Mouse (Mus musculus): ENCODE measurements around the gene Tmem200b. TPM values are rescaled to one million over a fixed set of nuclear protein-coding genes. Genes with fewer than 3 reads are reported as not detected.
A peak's percentile ranks its signal among the peaks of the same experiment; 100 is the strongest.

Gene Tmem200b
- polyA plus RNA-seq, 1 experiment from 2014 or later, result 4.4 TPM

DNA sequence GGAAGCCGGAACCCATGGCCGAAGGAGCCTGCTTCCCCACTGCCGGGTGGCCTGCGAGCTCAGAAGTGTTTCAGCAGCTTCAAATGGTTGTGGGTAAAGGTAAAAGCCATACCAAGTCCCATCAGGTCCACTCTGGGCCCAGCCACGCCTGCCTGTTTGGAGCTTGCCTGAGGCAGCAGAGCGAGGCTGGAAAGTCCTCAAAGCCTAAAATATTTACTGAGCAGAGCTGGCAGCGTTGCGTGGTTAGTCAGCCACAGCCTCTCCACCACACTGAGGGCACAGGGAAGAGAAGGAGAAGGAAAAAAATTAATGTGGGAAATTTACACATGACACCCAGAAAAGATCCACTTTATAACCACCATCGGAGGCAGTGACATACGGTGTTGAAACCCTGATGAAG is 8.0 kb upstream of the Tmem200b start:
- no peaks in the 10 kb centered on the region for H3K9me3 ChIP-seq (replicated peaks; ENCODE audit: control insufficient read depth, low read length)
- no peak overlapping the region for H3K9ac ChIP-seq (replicated peaks; ENCODE audit: low read length)
- ATAC-seq (replicated peaks; ENCODE audit: insufficient number of reproducible peaks, low FRiP score, low TSS enrichment, low read depth) (no peak), DNase-seq (ENCODE audit: low spot score) (no peak)
- no peak overlapping the region for H3K27ac ChIP-seq (replicated peaks; ENCODE audit: low read depth, low read length)
- whole genome bisulfite sequencing, result 45% methylated on average over 10 of the region's 10 CpGs
- H3K4me3 ChIP-seq (ENCODE audit: low read depth, low read length), result no peak overlapping the region
- H3K27me3 ChIP-seq (ENCODE audit: control insufficient read depth, insufficient read depth, low read length), result peaks cover 23% of the 10 kb centered on the region
- peaks cover 27% of the 10 kb centered on the region for H3K4me1 ChIP-seq (ENCODE audit: control insufficient read depth, insufficient read depth, low read length)
- H3K36me3 ChIP-seq (replicated peaks; ENCODE audit: control insufficient read depth, insufficient read depth, low read depth, low read length), result no peaks in the 10 kb centered on the region
- H3K4me2 ChIP-seq (ENCODE audit: low read depth, low read length), result no peak overlapping the region

DNA sequence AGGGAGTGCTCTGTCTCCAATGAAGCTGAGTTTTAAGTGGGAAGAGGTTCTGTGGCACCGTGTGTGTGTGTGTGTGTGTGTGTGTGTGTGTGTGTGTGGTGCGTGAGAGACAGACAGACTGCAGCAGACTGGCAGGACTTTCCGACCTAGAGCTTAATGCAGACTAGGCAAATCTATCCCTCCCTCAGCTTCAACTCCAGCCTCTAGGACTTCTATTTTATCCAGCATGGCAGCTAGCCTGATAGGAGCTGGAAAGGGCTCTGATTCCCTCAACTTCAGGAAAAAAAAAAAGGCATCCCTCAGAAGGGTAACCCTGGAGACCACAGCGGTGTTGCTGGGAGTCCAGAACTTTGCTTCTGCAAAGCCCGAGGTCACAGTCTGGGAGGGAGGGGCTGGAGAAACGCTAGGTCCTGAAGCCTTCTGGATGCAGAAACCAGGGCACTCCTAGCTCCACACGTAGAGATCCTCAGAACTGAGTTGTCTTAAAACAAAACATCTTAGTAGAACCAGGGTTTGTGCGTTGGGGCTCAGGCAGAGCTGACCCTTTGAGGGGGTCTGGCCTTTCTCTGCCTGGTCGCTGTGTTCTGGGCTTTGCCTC is 7.4 kb upstream of the Tmem200b start:
- Histone ChIP-seq H3K4me3 (ENCODE audit: low read depth, low read length) (no peak overlapping the region), H3K9me3 (replicated peaks; ENCODE audit: control insufficient read depth, low read length) (no peaks in the 10 kb centered on the region), H3K4me2 (ENCODE audit: low read depth, low read length) (no peak overlapping the region), H3K27ac (replicated peaks; ENCODE audit: low read depth, low read length) (no peak overlapping the region), H3K27me3 (ENCODE audit: control insufficient read depth, insufficient read depth, low read length) (peaks cover 23% of the 10 kb centered on the region), H3K36me3 (replicated peaks; ENCODE audit: control insufficient read depth, insufficient read depth, low read depth, low read length) (no peaks in the 10 kb centered on the region), H3K4me1 (ENCODE audit: control insufficient read depth, insufficient read depth, low read length) (peaks cover 32% of the 10 kb centered on the region), H3K9ac (replicated peaks; ENCODE audit: low read length) (no peak overlapping the region)
- DNase-seq (ENCODE audit: low spot score) (no peak), ATAC-seq (replicated peaks; ENCODE audit: insufficient number of reproducible peaks, low FRiP score, low TSS enrichment, low read depth) (no peak)
- 11% methylated on average over 9 of the region's 9 CpGs for WGBS

DNA sequence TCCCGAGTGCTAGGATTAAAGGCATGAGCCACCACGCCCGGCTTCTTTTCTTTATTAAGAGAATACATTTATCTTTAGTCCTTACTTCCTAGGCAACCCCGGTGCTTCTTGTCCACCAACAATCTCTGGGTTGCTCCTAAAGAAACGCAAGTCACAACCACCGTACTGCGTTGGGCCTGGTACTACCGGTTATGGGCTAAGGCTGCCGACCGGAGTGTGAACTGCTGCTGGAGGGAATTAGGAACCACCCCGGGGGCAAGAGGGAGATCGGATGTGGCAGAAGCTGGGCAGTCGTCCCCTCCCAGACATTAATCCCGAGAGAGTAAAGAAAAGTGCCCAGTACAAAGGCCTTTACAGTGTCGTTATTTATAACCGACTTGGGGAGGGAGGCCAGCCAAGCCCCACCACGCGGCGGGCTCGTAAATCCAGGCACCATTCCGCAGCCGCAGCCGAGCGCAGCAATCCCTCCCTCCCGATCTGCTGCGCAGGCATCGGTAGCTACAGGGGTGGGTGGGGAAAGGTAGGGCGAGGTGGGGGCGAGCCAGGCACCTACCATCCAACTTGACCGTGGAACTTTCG is 6.6 kb upstream of the Tmem200b start:
- Histone ChIP-seq H3K4me2 (ENCODE audit: low read depth, low read length) (peak overlapping the region; percentile 48), H3K27me3 (ENCODE audit: control insufficient read depth, insufficient read depth, low read length) (peaks cover 23% of the 10 kb centered on the region), H3K4me1 (ENCODE audit: control insufficient read depth, insufficient read depth, low read length) (peaks cover 38% of the 10 kb centered on the region), H3K27ac (replicated peaks; ENCODE audit: low read depth, low read length) (no peak overlapping the region), H3K9me3 (replicated peaks; ENCODE audit: control insufficient read depth, low read length) (no peaks in the 10 kb centered on the region), H3K4me3 (ENCODE audit: low read depth, low read length) (peak overlapping the region; percentile 24; the same call in 1 of the 2 replicates), H3K9ac (replicated peaks; ENCODE audit: low read length) (peak overlapping the region; percentile 50), H3K36me3 (replicated peaks; ENCODE audit: control insufficient read depth, insufficient read depth, low read depth, low read length) (no peaks in the 10 kb centered on the region)
- ATAC-seq (replicated peaks; ENCODE audit: insufficient number of reproducible peaks, low FRiP score, low TSS enrichment, low read depth) (no peak), DNase-seq (ENCODE audit: low spot score) (peak; percentile 66)
- WGBS, result 1% methylated on average over 31 of the region's 31 CpGs

DNA sequence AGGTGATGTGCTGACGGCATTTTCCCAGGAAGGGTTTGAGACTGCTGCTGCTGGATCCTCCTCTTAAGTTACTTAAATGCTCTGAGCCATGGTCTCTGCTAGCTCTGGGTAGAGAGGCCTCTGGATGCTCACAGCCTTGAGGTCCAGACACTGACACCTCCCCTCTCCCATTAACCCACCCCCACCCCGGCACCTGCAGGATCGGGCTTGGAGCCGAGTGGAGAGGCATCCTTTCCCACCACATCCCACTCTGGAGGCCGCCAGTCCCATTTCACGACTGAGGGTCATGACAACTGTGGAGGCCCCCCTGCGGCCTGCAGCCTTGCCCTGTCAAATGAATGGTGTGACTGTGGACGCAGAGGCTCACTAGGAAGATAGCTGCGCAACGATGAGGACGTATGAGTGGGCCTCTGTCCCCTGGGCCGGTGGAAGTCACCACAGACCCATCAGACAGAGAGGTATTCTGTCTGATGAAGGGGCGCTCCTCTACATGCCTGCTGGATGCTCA is 5.7 kb upstream of the Tmem200b start:
- H3K9me3 ChIP-seq (replicated peaks; ENCODE audit: control insufficient read depth, low read length), result no peaks in the 10 kb centered on the region
- no peak for ATAC-seq (replicated peaks; ENCODE audit: insufficient number of reproducible peaks, low FRiP score, low TSS enrichment, low read depth)
- peaks cover 23% of the 10 kb centered on the region for H3K27me3 ChIP-seq (ENCODE audit: control insufficient read depth, insufficient read depth, low read length)
- H3K4me1 ChIP-seq (ENCODE audit: control insufficient read depth, insufficient read depth, low read length), result peaks cover 37% of the 10 kb centered on the region
- H3K4me2 ChIP-seq (ENCODE audit: low read depth, low read length), result peak overlapping the region; percentile 48; the same call in 1 of the 2 replicates
- WGBS, result 18% methylated on average over 13 of the region's 13 CpGs
- no peak for DNase-seq (ENCODE audit: low spot score)
- H3K9ac ChIP-seq (replicated peaks; ENCODE audit: low read length), result no peak overlapping the region
- 0 out of 2 replicates have a peak overlapping the region, but pooled peaks have one; percentile 24 for H3K4me3 ChIP-seq (ENCODE audit: low read depth, low read length)
- H3K36me3 ChIP-seq (replicated peaks; ENCODE audit: control insufficient read depth, insufficient read depth, low read depth, low read length), result no peaks in the 10 kb centered on the region
- H3K27ac ChIP-seq (replicated peaks; ENCODE audit: low read depth, low read length), result no peak overlapping the region

DNA sequence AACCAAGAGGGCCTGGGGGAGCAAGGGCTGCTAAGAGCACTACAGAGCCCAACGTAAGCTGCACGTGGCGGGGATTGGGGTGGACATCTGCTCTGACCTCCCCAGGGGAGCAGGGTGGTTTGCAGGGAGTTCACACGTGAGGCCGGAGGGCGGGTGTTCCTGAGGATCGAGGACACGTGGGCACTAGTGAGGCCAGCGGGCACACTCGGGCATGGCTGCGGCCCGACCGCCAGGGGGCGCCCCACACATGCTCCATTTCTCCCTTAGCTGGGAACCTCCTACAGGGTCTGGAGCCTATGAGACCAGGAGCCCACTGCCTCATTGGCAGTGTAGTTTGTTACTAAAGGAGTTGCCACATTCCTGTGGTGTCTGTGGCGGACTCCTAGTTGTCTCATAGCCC is 5.1 kb upstream of the Tmem200b start:
- peaks cover 37% of the 10 kb centered on the region for H3K4me1 ChIP-seq (ENCODE audit: control insufficient read depth, insufficient read depth, low read length)
- DNase-seq (ENCODE audit: low spot score) (peak; percentile 79), ATAC-seq (replicated peaks; ENCODE audit: insufficient number of reproducible peaks, low FRiP score, low TSS enrichment, low read depth) (no peak)
- H3K4me2 ChIP-seq (ENCODE audit: low read depth, low read length), result peak overlapping the region; percentile 5; the same call in 1 of the 2 replicates
- no peak overlapping the region for H3K27ac ChIP-seq (replicated peaks; ENCODE audit: low read depth, low read length)
- H3K4me3 ChIP-seq (ENCODE audit: low read depth, low read length), result no peak overlapping the region
- no peak overlapping the region for H3K9ac ChIP-seq (replicated peaks; ENCODE audit: low read length)
- 4% methylated on average over 15 of the region's 15 CpGs for WGBS
- H3K36me3 ChIP-seq (replicated peaks; ENCODE audit: control insufficient read depth, insufficient read depth, low read depth, low read length), result no peaks in the 10 kb centered on the region
- H3K9me3 ChIP-seq (replicated peaks; ENCODE audit: control insufficient read depth, low read length), result no peaks in the 10 kb centered on the region
- H3K27me3 ChIP-seq (ENCODE audit: control insufficient read depth, insufficient read depth, low read length), result peaks cover 23% of the 10 kb centered on the region

DNA sequence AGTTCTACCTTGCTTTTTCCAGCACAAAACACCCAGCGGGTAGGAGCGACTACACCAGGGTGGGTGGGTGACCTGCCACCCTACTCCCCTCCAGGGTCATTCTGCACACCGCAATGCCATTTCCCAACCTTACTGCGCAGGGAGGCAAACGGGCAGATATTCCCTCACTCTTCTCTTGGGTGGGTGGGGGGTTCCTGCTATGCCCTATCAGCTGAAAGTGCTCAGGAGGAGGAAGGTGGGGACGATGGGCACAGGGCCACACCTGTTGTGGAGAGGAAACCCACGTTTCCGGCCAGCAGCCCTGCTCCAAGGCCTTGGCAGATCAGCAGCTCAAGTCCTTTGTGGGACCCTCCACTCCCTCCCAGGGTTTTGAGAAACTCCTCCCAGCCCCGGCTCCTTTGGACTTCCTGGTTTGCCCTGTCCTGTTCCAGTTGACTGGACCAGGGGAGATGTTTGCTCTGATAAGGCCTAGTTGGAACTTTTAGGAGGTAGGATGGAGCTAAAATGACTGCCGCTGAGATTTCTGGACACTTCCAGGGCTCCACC is 4.5 kb upstream of the Tmem200b start:
- ATAC-seq (replicated peaks; ENCODE audit: insufficient number of reproducible peaks, low FRiP score, low TSS enrichment, low read depth) (no peak), DNase-seq (ENCODE audit: low spot score) (no peak)
- Histone ChIP-seq H3K27ac (replicated peaks; ENCODE audit: low read depth, low read length) (no peak overlapping the region; the same call in 1 of the 2 replicates), H3K4me3 (ENCODE audit: low read depth, low read length) (no peak overlapping the region), H3K27me3 (ENCODE audit: control insufficient read depth, insufficient read depth, low read length) (peaks cover 27% of the 10 kb centered on the region), H3K4me2 (ENCODE audit: low read depth, low read length) (no peak overlapping the region), H3K36me3 (replicated peaks; ENCODE audit: control insufficient read depth, insufficient read depth, low read depth, low read length) (no peaks in the 10 kb centered on the region), H3K9me3 (replicated peaks; ENCODE audit: control insufficient read depth, low read length) (no peaks in the 10 kb centered on the region), H3K9ac (replicated peaks; ENCODE audit: low read length) (no peak overlapping the region), H3K4me1 (ENCODE audit: control insufficient read depth, insufficient read depth, low read length) (peaks cover 37% of the 10 kb centered on the region)
- WGBS, result 70% methylated on average over 10 of the region's 10 CpGs

DNA sequence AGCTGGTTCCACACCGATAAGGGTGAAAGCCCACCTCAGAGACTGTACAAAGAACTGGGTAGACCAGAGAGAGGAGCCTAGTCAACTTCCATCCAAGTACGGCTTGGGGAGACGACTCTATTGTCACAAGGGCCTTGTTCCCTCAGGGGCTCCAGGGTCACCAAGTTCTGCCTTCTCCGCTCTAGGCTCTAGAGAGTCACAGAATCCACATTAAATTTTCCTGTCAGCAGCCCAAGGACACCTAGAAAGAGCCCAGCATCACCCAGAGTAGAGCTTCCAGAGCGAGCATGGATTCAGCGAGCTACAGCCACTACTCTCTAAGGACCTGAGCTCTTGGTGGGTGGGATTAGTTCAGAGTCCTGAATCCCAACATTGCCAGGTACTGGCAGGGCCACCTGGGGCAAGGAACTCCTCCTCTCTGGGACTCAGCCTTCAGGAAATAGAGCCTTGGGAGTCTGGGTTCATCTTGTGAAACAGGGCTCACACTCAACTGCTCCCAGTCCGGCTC is 3.5 kb upstream of the Tmem200b start:
- WGBS, result 39% methylated on average over 7 of the region's 7 CpGs
- Histone ChIP-seq H3K4me3 (ENCODE audit: low read depth, low read length) (no peak overlapping the region), H3K27ac (replicated peaks; ENCODE audit: low read depth, low read length) (peak overlapping the region; percentile 94; the same call in 1 of the 2 replicates), H3K36me3 (replicated peaks; ENCODE audit: control insufficient read depth, insufficient read depth, low read depth, low read length) (no peaks in the 10 kb centered on the region), H3K4me2 (ENCODE audit: low read depth, low read length) (no peak overlapping the region; the same call in 1 of the 2 replicates), H3K27me3 (ENCODE audit: control insufficient read depth, insufficient read depth, low read length) (peaks cover 32% of the 10 kb centered on the region), H3K9ac (replicated peaks; ENCODE audit: low read length) (no peak overlapping the region), H3K4me1 (ENCODE audit: control insufficient read depth, insufficient read depth, low read length) (peaks cover 40% of the 10 kb centered on the region), H3K9me3 (replicated peaks; ENCODE audit: control insufficient read depth, low read length) (no peaks in the 10 kb centered on the region)
- no peak for DNase-seq (ENCODE audit: low spot score)
- no peak for ATAC-seq (replicated peaks; ENCODE audit: insufficient number of reproducible peaks, low FRiP score, low TSS enrichment, low read depth)

All from embryonic facial prominence, embryonic 11.5 days (tissue).